Mouse (Mus musculus): ENCODE measurements around the gene Egln3. TPM values are rescaled to one million over a fixed set of nuclear protein-coding genes. Genes with fewer than 3 reads are reported as not detected.

Gene Egln3
- polyA plus RNA-seq, 1 experiment from 2014 or later, result 20.5 TPM

- no peaks in the 10 kb centered on the region for H3K4me1 ChIP-seq
- no peaks in the 10 kb centered on the region for H3K27me3 ChIP-seq
- H3K27ac ChIP-seq (replicated peaks), result no peak overlapping the region
- no peak for ATAC-seq (ENCODE audit: insufficient number of reproducible peaks, low FRiP score, low TSS enrichment, low read depth)
- H3K4me2 ChIP-seq (replicated peaks), result no peak overlapping the region
- no peaks in the 10 kb centered on the region for H3K36me3 ChIP-seq
- whole genome bisulfite sequencing, result 41% methylated on average over 3 of the region's 3 CpGs
- no peaks in the 10 kb centered on the region for H3K9me3 ChIP-seq (replicated peaks)
- no peak overlapping the region for H3K4me3 ChIP-seq (replicated peaks)
- H3K9ac ChIP-seq, result no peak overlapping the region
Observed at GRCm38 (mm10) chr12:54225090-54225489, 21.4 kb upstream of the Egln3 start.

DNA sequence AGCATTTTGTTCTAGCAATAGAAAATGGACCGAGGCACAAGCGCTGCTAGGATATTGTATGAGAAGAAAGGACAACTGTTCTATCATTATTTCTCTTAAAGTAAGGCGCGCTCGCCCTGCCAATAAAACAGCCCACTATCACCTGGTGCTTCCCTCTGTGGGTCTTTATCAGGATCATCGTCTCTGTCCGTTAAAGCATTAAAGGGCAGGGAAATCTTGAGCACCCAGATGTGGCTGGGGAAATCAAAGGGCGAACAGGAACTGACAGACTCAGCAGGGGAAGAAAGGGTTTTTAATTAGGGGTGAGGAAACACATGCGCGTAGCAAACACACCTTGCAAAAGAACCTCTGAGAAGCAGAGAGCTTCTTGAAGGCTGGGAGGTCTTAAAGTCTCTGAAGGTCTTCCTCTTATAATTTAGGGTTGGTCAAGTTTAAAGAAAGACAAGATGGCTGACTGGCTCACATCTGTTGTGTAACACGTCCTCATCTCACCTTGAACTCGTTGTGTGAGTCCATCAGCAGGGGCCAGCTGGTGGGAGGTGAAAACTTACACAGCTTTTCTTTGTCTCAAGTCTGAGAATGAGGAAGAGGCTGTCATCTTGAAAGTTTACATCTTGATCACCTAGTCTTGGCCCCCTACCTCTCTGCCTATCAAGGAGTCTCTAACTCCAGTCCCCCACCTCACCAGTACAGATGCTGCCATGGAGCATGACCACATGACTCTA, 18.5 kb upstream of the Egln3 start:
- H3K9me3 ChIP-seq (replicated peaks), result no peaks in the 10 kb centered on the region
- no peaks in the 10 kb centered on the region for H3K27me3 ChIP-seq
- H3K4me3 ChIP-seq (replicated peaks), result no peak overlapping the region
- ATAC-seq (ENCODE audit: insufficient number of reproducible peaks, low FRiP score, low TSS enrichment, low read depth), result no peak
- H3K36me3 ChIP-seq, result no peaks in the 10 kb centered on the region
- WGBS, result 82% methylated on average over 12 of the region's 12 CpGs
- H3K4me1 ChIP-seq, result no peaks in the 10 kb centered on the region
- H3K9ac ChIP-seq, result no peak overlapping the region
- no peak overlapping the region for H3K4me2 ChIP-seq (replicated peaks)
- no peak overlapping the region for H3K27ac ChIP-seq (replicated peaks)

GRCm38 (mm10) chr12:54216673-54217072, 13.0 kb upstream of the Egln3 start:
- H3K4me1 ChIP-seq, result no peaks in the 10 kb centered on the region
- no peak overlapping the region for H3K27ac ChIP-seq (replicated peaks)
- WGBS, result 79% methylated on average over 5 of the region's 5 CpGs
- no peak overlapping the region for H3K4me2 ChIP-seq (replicated peaks)
- no peaks in the 10 kb centered on the region for H3K27me3 ChIP-seq
- H3K9ac ChIP-seq, result no peak overlapping the region
- no peak overlapping the region for H3K4me3 ChIP-seq (replicated peaks)
- no peaks in the 10 kb centered on the region for H3K9me3 ChIP-seq (replicated peaks)
- no peak for ATAC-seq (ENCODE audit: insufficient number of reproducible peaks, low FRiP score, low TSS enrichment, low read depth)
- H3K36me3 ChIP-seq, result no peaks in the 10 kb centered on the region

DNA sequence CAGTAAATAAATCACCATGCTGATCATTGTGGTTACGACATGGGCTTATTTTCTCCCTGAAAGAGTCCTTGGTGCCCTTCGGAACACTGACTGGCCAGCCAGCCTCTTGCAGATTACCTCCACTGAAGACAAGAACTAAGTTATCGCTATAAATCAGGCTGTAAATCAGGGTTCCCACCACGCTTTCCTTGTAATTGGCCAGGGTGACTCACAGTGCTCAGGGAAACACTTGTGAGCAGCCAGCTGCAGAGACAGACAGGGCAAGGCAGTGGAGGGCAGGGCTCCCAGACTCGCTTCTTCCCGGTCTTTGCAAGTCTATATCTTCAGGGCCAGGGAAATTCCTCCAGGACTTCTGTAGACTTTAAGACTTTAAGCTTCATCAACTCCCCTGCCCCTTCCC, 10.8 kb upstream of the Egln3 start:
- no peaks in the 10 kb centered on the region for H3K4me1 ChIP-seq
- H3K9ac ChIP-seq, result no peak overlapping the region
- WGBS, result 58% methylated on average over 6 of the region's 6 CpGs
- no peaks in the 10 kb centered on the region for H3K27me3 ChIP-seq
- no peaks in the 10 kb centered on the region for H3K9me3 ChIP-seq (replicated peaks)
- no peak overlapping the region for H3K4me3 ChIP-seq (replicated peaks)
- H3K4me2 ChIP-seq (replicated peaks), result no peak overlapping the region
- no peaks in the 10 kb centered on the region for H3K36me3 ChIP-seq
- no peak overlapping the region for H3K27ac ChIP-seq (replicated peaks)
- ATAC-seq (ENCODE audit: insufficient number of reproducible peaks, low FRiP score, low TSS enrichment, low read depth), result no peak

GRCm38 (mm10) chr12:54213871-54214270, 10.2 kb upstream of the Egln3 start:
- WGBS, result 69% methylated on average over 4 of the region's 4 CpGs
- no peak for ATAC-seq (ENCODE audit: insufficient number of reproducible peaks, low FRiP score, low TSS enrichment, low read depth)
- H3K9me3 ChIP-seq (replicated peaks), result no peaks in the 10 kb centered on the region
- no peak overlapping the region for H3K9ac ChIP-seq
- no peak overlapping the region for H3K27ac ChIP-seq (replicated peaks)
- H3K4me1 ChIP-seq, result no peaks in the 10 kb centered on the region
- no peaks in the 10 kb centered on the region for H3K27me3 ChIP-seq
- no peak overlapping the region for H3K4me2 ChIP-seq (replicated peaks)
- H3K36me3 ChIP-seq, result no peaks in the 10 kb centered on the region
- no peak overlapping the region for H3K4me3 ChIP-seq (replicated peaks)

- no peaks in the 10 kb centered on the region for H3K9me3 ChIP-seq (replicated peaks)
- no peaks in the 10 kb centered on the region for H3K36me3 ChIP-seq
- H3K9ac ChIP-seq, result no peak overlapping the region
- no peaks in the 10 kb centered on the region for H3K27me3 ChIP-seq
- H3K4me3 ChIP-seq (replicated peaks), result no peak overlapping the region
- WGBS, result 57% methylated on average over 5 of the region's 5 CpGs
- H3K4me2 ChIP-seq (replicated peaks), result no peak overlapping the region
- H3K27ac ChIP-seq (replicated peaks), result no peak overlapping the region
- H3K4me1 ChIP-seq, result no peaks in the 10 kb centered on the region
- ATAC-seq (ENCODE audit: insufficient number of reproducible peaks, low FRiP score, low TSS enrichment, low read depth), result no peak
Observed at GRCm38 (mm10) chr12:54213230-54213629, 9.6 kb upstream of the Egln3 start.

GRCm38 (mm10) chr12:54209182-54209563, 5.5 kb upstream of the Egln3 start:
- no peak overlapping the region for H3K4me3 ChIP-seq (replicated peaks)

GRCm38 (mm10) chr12:54208433-54209181, 4.9 kb upstream of the Egln3 start:
- no peaks in the 10 kb centered on the region for H3K36me3 ChIP-seq
- no peaks in the 10 kb centered on the region for H3K27me3 ChIP-seq
- no peak overlapping the region for H3K9ac ChIP-seq
- H3K9me3 ChIP-seq (replicated peaks), result no peaks in the 10 kb centered on the region
- no peak overlapping the region for H3K27ac ChIP-seq (replicated peaks)
- no peak overlapping the region for H3K4me2 ChIP-seq (replicated peaks)
- 0 out of 2 replicates have a peak, but pooled peaks cover 6% of the 10 kb centered on the region for H3K4me1 ChIP-seq
- WGBS, result 50% methylated on average over 8 of the region's 8 CpGs
- no peak for ATAC-seq (ENCODE audit: insufficient number of reproducible peaks, low FRiP score, low TSS enrichment, low read depth)
- H3K4me3 ChIP-seq (replicated peaks), result no peak overlapping the region

More at GRCm38 (mm10) chr12:54209182-54209563, 5.5 kb upstream of the Egln3 start:
- H3K4me1 ChIP-seq, result 0 out of 2 replicates have a peak, but pooled peaks cover under 1% of the 10 kb centered on the region
- H3K27me3 ChIP-seq, result no peaks in the 10 kb centered on the region
- no peaks in the 10 kb centered on the region for H3K9me3 ChIP-seq (replicated peaks)
- no peak for ATAC-seq (ENCODE audit: insufficient number of reproducible peaks, low FRiP score, low TSS enrichment, low read depth)
- H3K9ac ChIP-seq, result no peak overlapping the region
- H3K4me2 ChIP-seq (replicated peaks), result no peak overlapping the region
- no peaks in the 10 kb centered on the region for H3K36me3 ChIP-seq
- WGBS, result 49% methylated on average over 6 of the region's 6 CpGs
- H3K27ac ChIP-seq (replicated peaks), result no peak overlapping the region

DNA sequence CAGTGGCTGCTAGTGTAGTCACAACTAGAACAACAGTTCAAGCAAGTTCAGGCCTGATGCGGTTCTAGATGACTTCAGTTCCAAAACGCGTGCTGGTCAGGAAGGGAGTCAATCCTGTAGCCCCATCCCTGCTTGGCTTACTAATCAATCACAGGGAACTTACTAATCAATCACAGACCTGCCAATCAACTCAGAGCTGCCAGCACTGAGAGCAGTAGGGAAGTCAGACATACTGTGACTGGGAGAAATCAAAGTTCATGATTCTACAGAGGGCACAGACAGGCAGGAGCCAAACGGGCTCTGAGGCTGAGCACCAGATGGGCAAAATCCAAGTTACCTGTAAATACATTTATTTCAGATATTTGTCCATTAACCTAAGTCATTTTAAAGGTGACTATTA, 2.1 kb upstream of the Egln3 start:
- Histone ChIP-seq H3K27ac (replicated peaks) (no peak overlapping the region), H3K36me3 (no peaks in the 10 kb centered on the region), H3K4me3 (replicated peaks) (no peak overlapping the region), H3K9me3 (replicated peaks) (no peaks in the 10 kb centered on the region), H3K27me3 (no peaks in the 10 kb centered on the region), H3K4me1 (peaks cover 22% of the 10 kb centered on the region), H3K9ac (no peak overlapping the region), H3K4me2 (replicated peaks) (no peak overlapping the region)
- WGBS, result 69% methylated on average over 4 of the region's 4 CpGs
- ATAC-seq (ENCODE audit: insufficient number of reproducible peaks, low FRiP score, low TSS enrichment, low read depth), result no peak

DNA sequence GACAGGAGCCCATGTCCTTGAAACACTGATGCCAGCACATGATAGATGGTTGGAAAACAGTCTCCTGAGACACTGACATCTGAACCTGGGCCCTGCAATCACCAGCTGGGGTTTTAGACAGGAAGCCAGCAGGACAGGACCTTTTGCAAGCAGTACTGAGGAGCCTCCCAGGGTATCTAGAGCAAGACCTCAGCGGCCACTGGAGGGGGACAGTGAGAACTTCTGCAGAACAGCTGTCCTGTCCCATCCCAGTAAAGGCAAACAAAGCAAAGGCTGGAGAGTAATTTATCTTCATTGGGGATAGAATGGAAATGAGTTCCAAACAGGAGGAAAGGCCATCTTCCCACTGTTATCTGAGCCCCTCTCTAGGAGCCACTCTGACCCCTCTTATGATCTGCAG, 1.5 kb upstream of the Egln3 start:
- H3K27ac ChIP-seq (replicated peaks), result no peak overlapping the region
- H3K9me3 ChIP-seq (replicated peaks), result no peaks in the 10 kb centered on the region
- H3K4me3 ChIP-seq (replicated peaks), result no peak overlapping the region
- H3K4me1 ChIP-seq, result peaks cover 23% of the 10 kb centered on the region
- no peak overlapping the region for H3K9ac ChIP-seq
- no peak overlapping the region for H3K4me2 ChIP-seq (replicated peaks)
- ATAC-seq (ENCODE audit: insufficient number of reproducible peaks, low FRiP score, low TSS enrichment, low read depth), result no peak
- no peaks in the 10 kb centered on the region for H3K36me3 ChIP-seq
- 13% methylated on average over 1 of the region's 1 CpGs for WGBS
- H3K27me3 ChIP-seq, result no peaks in the 10 kb centered on the region

DNA sequence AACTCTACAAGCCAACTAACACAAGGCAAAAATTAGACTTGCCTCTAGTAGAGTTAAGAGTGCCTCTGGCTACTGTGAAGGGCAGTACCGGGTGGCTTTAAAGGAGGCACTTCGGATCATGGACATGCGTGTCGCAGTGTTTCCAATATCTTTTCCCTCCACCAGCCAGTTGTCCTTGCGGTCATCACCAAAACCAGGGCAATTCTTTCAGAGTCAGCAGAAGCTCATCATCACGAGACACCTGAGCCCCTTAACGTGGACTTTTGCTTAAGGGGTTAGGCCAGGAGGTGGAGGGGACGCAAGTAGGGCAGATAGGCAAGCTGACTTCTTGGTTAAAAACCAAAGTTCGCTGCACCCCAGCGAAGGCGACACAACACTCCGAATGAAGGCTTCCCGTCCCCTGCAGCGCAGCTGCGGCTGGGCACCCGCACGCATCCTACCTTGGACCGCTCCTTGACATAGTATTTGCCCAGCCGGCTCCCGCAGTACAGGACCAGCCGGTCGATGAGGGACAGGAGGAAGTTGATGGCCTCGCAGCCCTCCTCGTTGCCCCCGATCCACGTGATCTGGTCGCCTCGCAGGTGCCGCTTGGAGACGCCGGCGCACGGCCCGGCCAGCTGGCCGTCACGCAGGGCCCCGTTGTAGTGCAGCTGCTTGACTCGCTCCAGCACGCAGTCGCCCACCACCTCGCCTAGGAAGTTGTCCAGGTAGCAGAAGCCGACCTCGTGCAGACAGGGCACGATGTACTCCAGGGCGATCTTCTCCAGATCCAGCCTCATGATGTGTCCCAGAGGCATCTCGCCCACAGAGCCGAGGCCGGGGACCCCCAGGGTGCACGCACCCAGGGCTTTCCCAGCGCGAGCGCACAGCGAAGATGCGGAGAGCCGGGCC, 650 bp downstream of the Egln3 start:
- peak overlapping the region; percentile 97 for H3K4me2 ChIP-seq (replicated peaks)
- no peaks in the 10 kb centered on the region for H3K9me3 ChIP-seq (replicated peaks)
- H3K36me3 ChIP-seq, result no peaks in the 10 kb centered on the region
- peak overlapping the region; percentile 51 for H3K27ac ChIP-seq (replicated peaks)
- WGBS, result 3% methylated on average over 55 of the region's 55 CpGs
- peaks cover 37% of the 10 kb centered on the region for H3K4me1 ChIP-seq
- peak overlapping the region; percentile 77 for H3K9ac ChIP-seq
- H3K27me3 ChIP-seq, result no peaks in the 10 kb centered on the region
- peak; percentile 45 for ATAC-seq (ENCODE audit: insufficient number of reproducible peaks, low FRiP score, low TSS enrichment, low read depth)
- H3K4me3 ChIP-seq (replicated peaks), result peak overlapping the region; percentile 66

All from embryonic facial prominence, embryonic 15.5 days (tissue).